Mouse (Mus musculus) lung, postnatal 0 days (tissue): ENCODE data around the gene Kcnk13. TPM values are rescaled to one million over a fixed set of nuclear protein-coding genes. Genes with fewer than 3 reads are reported as not detected.

Experiments used
- ATAC-seq: fragments of 200-750 bp; cut with Nextera tagmentation; 2 replicates; pipeline ENCODE4 v1.8.0; 2017; ENCODE audit warnings: moderate library complexity
- DNase-seq: peaks from one replicate; pipeline ENCODE4 v3.0.0-alpha.2; 2016; ENCODE audit warnings: low spot score
- H3K27ac ChIP-seq: fragments of 300-500 bp; sonication (generic); 2 replicates; pipeline ENCODE4 v1.5.1; 2014; ENCODE audit warnings: antibody characterized with exemption, mild to moderate bottlenecking, low read length, mixed read lengths
- H3K27me3 ChIP-seq: fragments of 300-500 bp; sonication (generic); replicated peaks from 2 replicates; pipeline ENCODE4 v1.6.1; 2014; ENCODE audit warnings: low read length, mixed read lengths; ENCODE audit not compliant: insufficient read depth
- H3K36me3 ChIP-seq: fragments of 300-500 bp; sonication (generic); 2 replicates; pipeline ENCODE4 v1.6.1; 2014; ENCODE audit warnings: low read length, mixed read lengths; ENCODE audit not compliant: insufficient read depth
- H3K4me1 ChIP-seq: fragments of 300-500 bp; sonication (generic); 2 replicates; pipeline ENCODE4 v1.6.1; 2014; ENCODE audit warnings: antibody characterized with exemption, low read depth, low read length, mixed read lengths; ENCODE audit not compliant: insufficient read depth
- H3K4me2 ChIP-seq: fragments of 300-500 bp; sonication (generic); replicated peaks from 2 replicates; pipeline ENCODE4 v1.6.1; 2014; ENCODE audit warnings: low read depth, mild to moderate bottlenecking, low read length, moderate library complexity, mixed read lengths
- H3K4me3 ChIP-seq: fragments of 300-500 bp; sonication (generic); 2 replicates; pipeline ENCODE4 v1.5.1; 2014; ENCODE audit warnings: low read depth, low read length
- H3K9ac ChIP-seq: fragments of 300-500 bp; sonication (generic); replicated peaks from 2 replicates; pipeline ENCODE4 v1.6.1; 2014; ENCODE audit warnings: low read depth, mild to moderate bottlenecking
- H3K9me3 ChIP-seq: fragments of 300-500 bp; sonication (generic); 2 replicates; pipeline ENCODE4 v1.6.1; 2016; ENCODE audit warnings: low read length, mixed read lengths
- CTCF ChIP-seq: IDR thresholded peaks from 2 replicates; pipeline ENCODE4 v1.5.1; 2016; ENCODE audit warnings: antibody characterized with exemption, mild to moderate bottlenecking
- EP300 ChIP-seq: IDR thresholded peaks from 2 replicates; pipeline ENCODE4 v1.6.1; 2016; ENCODE audit warnings: antibody characterized with exemption, mild to moderate bottlenecking, control low read depth
- WGBS: fragments of 180-500 bp; shearing (Covaris S2); extraction: QIAGEN DNeasy Blood & Tissue Kit; methylation state at CpG from one replicate; pipeline ENCODE4 v1.1.7; 2014; 5-methylcytosine and 5-hydroxymethylcytosine counted together
- polyA plus RNA-seq: library from polyadenylated mRNA; unstranded; fragments of >200 nt; fragmentation: Nextera tagmentation; extraction: Ambion mirVana; gene quantifications from 2 replicates; pipeline ENCODE4 v1.2.1, GENCODE M21; 2015

The Kcnk13 gene
- polyA plus RNA-seq, 1 experiment from 2014 or later: 7.8 TPM

- Histone ChIP-seq H3K4me3 (no peak overlapping the region), H3K4me2 (no peak overlapping the region), H3K4me1 (no peaks in the 10 kb centered on the region), H3K9ac (no peak overlapping the region), H3K36me3 (no peaks in the 10 kb centered on the region), H3K9me3 (no peaks in the 10 kb centered on the region), H3K27me3 (no peaks in the 10 kb centered on the region), H3K27ac (no peak overlapping the region)
- TF ChIP-seq EP300 (no peak), CTCF (no peak)
- DNase-seq (peak; percentile 55), ATAC-seq (peak; percentile 32; the same call in 1 of the 2 replicates)
- 57% methylated on average over 12 of the region's 12 CpGs for WGBS
These were observed 59.6 kb downstream of the Kcnk13 start for GRCm38 (mm10) chr12:100023821-100024365.

- TF ChIP-seq EP300: no peak
- no peak for TF ChIP-seq CTCF
- Histone ChIP-seq H3K36me3 (no peaks in the 10 kb centered on the region), H3K27ac (no peak overlapping the region), H3K4me1 (no peaks in the 10 kb centered on the region), H3K27me3 (no peaks in the 10 kb centered on the region), H3K4me2 (no peak overlapping the region), H3K9ac (no peak overlapping the region), H3K9me3 (no peaks in the 10 kb centered on the region), H3K4me3 (no peak overlapping the region)
- ATAC-seq: no peak
- WGBS: 59% methylated on average over 11 of the region's 11 CpGs
- DNase-seq: no peak
These were observed 61.4 kb downstream of the Kcnk13 start for GRCm38 (mm10) chr12:100025675-100026074.

DNA sequence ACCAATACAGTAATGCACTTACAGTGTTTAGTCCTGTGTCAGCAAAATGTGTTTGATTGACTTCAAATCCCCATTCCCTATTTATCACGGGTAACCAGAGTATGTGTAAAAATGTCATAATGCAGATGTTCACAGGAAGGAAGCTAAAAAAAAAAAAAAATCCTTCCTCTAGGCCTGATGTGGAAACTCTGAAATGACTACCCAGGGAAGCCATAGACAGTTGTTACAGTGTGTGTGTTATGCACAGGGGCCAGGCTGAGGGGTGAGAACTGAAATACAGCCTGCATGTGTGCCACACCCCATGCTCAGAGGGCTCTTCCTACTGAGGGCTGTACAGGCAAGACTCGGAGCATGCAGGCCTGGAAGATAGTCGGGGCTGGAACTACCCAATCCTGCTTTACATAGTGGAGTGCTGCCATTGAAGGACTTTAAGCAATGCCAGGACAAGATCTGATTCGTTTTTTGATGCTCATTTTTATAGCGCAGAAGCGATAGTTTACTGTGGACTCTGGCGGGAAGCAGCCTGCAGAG, 62.5 kb downstream of the Kcnk13 start:
- no peak overlapping the region for H3K4me3 ChIP-seq
- TF ChIP-seq EP300: no peak
- TF ChIP-seq CTCF: no peak
- H3K4me2 ChIP-seq: no peak overlapping the region
- H3K9me3 ChIP-seq: no peaks in the 10 kb centered on the region
- no peak overlapping the region for H3K9ac ChIP-seq
- 66% methylated on average over 7 of the region's 7 CpGs for WGBS
- ATAC-seq (no peak), DNase-seq (peak; percentile 12)
- H3K27me3 ChIP-seq: no peaks in the 10 kb centered on the region
- no peaks in the 10 kb centered on the region for H3K36me3 ChIP-seq
- no peaks in the 10 kb centered on the region for H3K4me1 ChIP-seq
- H3K27ac ChIP-seq: no peak overlapping the region

GRCm38 (mm10) chr12:100027281-100027680, 63.0 kb downstream of the Kcnk13 start:
- Histone ChIP-seq H3K9me3 (no peaks in the 10 kb centered on the region), H3K4me3 (no peak overlapping the region), H3K9ac (no peak overlapping the region), H3K4me2 (no peak overlapping the region), H3K4me1 (no peaks in the 10 kb centered on the region), H3K27me3 (no peaks in the 10 kb centered on the region), H3K36me3 (no peaks in the 10 kb centered on the region), H3K27ac (no peak overlapping the region)
- no peak for DNase-seq
- WGBS: 75% methylated on average over 7 of the region's 7 CpGs
- ATAC-seq: no peak
- TF ChIP-seq CTCF: no peak
- TF ChIP-seq EP300: no peak

DNA sequence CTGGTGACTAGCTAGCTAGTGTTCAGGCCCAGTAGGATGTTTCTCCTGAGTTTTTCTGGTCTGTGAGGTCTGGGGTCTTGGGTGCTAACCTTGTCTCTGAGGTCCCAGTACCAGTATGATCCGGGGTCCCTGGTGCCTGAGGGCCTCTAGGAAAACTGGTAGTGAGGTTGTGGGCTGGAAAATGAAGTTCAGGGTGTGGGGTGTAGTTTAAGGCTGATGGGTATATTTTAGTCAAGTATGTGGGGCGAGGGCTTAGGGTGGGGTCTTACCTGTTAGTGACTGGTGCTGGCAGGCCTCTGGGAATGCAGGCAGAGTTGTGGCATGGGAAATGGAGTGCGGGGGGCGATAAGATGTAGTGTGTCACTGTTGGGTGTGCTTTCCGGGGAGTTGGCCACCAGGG, 67.4 kb downstream of the Kcnk13 start:
- H3K4me2 ChIP-seq: no peak overlapping the region
- no peaks in the 10 kb centered on the region for H3K36me3 ChIP-seq
- WGBS: 87% methylated on average over 5 of the region's 5 CpGs
- no peaks in the 10 kb centered on the region for H3K4me1 ChIP-seq
- no peak overlapping the region for H3K27ac ChIP-seq
- H3K9me3 ChIP-seq: no peaks in the 10 kb centered on the region
- no peak for DNase-seq
- H3K9ac ChIP-seq: no peak overlapping the region
- TF ChIP-seq CTCF (no peak), EP300 (no peak)
- H3K4me3 ChIP-seq: no peak overlapping the region
- ATAC-seq: no peak
- H3K27me3 ChIP-seq: no peaks in the 10 kb centered on the region

GRCm38 (mm10) chr12:100032521-100032920, 68.2 kb downstream of the Kcnk13 start:
- Histone ChIP-seq H3K27me3 (no peaks in the 10 kb centered on the region), H3K9ac (no peak overlapping the region), H3K4me1 (no peaks in the 10 kb centered on the region), H3K36me3 (no peaks in the 10 kb centered on the region), H3K4me3 (no peak overlapping the region), H3K27ac (no peak overlapping the region), H3K4me2 (no peak overlapping the region), H3K9me3 (no peaks in the 10 kb centered on the region)
- DNase-seq (no peak), ATAC-seq (no peak)
- WGBS: 72% methylated on average over 4 of the region's 4 CpGs
- TF ChIP-seq EP300 (no peak), CTCF (no peak)

DNA sequence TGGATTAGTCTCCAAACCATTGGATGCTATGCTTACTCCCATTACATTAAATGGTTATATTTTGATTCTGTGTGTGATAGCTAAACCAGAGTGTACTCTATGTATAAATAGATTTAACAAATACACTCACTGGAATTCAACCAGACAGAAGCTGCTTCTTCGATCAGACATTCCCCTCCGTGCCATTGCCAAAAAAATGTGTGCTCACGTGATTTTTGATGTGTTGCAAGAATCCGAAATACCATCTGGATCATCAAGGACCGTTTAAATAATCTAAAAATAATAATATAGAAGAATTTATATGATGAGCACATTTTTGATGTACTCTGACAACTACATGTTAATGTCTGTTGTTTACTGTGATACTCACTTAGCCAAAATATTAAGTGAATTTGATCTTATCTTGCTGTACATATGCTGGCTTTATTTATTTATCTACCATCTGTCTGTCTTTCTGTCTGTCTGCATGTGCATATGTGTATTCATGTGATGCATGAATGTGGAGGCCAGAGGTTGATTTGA, 74.5 kb downstream of the Kcnk13 start:
- DNase-seq: peak; percentile 62
- H3K4me3 ChIP-seq: no peak overlapping the region
- H3K4me2 ChIP-seq: no peak overlapping the region
- H3K27me3 ChIP-seq: no peaks in the 10 kb centered on the region
- H3K9ac ChIP-seq: no peak overlapping the region
- WGBS: 65% methylated on average over 5 of the region's 5 CpGs
- no peak overlapping the region for H3K27ac ChIP-seq
- peak; percentile 61 for ATAC-seq
- H3K9me3 ChIP-seq: no peaks in the 10 kb centered on the region
- TF ChIP-seq EP300 (no peak), CTCF (no peak)
- no peaks in the 10 kb centered on the region for H3K4me1 ChIP-seq
- H3K36me3 ChIP-seq: no peaks in the 10 kb centered on the region
